Mouse (Mus musculus) erythroblast, embryonic 14.5 days (primary cell): ENCODE measurements around the gene Wwox.

Experiments
- GATA1 ChIP-seq: IDR thresholded peaks from 2 replicates; pipeline ENCODE4 v1.6.1; 2012; ENCODE audit warnings: low read length, inconsistent platforms, mixed read lengths
- TAL1 ChIP-seq: IDR thresholded peaks from 3 replicates; pipeline ENCODE4 v1.6.1; 2012; ENCODE audit warnings: low read length, inconsistent platforms, mixed read lengths

GRCm38 (mm10) chr8:114881891-114882401 is 442.5 kb downstream of the Wwox start:
- TF ChIP-seq GATA1 (no peak), TAL1 (no peak)
